Mouse (Mus musculus): ENCODE measurements around the gene Pltp.
"Not testable (repeated sequence)": the region's sequence is repeated elsewhere in the genome, so short reads cannot be mapped to it uniquely, and the experiment has no call there.

The Pltp gene

DNA sequence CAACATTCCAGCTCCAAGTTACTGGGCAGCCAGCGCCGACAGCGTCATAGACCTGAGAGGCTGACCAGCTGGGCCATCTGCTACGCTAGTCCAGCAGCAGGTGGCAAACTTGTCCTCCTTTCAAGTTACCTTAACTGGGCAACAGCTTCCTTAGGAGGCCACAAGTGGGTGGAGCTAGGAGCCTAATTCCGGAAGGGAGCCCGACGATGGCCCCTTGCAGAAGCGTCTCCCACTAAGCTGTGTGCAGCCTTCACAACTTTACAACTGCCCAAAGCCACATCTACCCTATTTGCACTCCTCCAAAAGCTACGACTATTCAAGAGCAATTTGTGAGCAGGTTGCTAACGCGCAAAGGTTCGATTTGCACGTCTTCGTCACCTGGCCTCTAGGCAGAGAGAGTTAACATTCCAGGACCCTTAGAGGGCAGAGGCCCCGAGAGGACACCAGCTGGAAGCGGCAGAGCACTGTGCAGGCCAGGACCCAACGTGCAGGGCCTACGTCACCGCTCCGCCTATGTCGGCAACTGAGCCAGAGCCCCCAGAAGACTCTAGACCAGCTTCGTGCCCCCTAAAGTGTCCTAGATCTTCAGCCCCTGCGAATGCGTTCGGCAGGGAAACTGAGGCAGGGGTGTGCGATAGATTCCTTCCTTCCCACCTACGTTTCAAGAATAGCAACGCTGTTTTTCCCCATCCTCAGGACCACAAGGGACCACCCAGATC, 21.2 kb upstream of the Pltp start:
- peak in 1 of 2 experiments; percentile 66 for DNase-seq

DNA sequence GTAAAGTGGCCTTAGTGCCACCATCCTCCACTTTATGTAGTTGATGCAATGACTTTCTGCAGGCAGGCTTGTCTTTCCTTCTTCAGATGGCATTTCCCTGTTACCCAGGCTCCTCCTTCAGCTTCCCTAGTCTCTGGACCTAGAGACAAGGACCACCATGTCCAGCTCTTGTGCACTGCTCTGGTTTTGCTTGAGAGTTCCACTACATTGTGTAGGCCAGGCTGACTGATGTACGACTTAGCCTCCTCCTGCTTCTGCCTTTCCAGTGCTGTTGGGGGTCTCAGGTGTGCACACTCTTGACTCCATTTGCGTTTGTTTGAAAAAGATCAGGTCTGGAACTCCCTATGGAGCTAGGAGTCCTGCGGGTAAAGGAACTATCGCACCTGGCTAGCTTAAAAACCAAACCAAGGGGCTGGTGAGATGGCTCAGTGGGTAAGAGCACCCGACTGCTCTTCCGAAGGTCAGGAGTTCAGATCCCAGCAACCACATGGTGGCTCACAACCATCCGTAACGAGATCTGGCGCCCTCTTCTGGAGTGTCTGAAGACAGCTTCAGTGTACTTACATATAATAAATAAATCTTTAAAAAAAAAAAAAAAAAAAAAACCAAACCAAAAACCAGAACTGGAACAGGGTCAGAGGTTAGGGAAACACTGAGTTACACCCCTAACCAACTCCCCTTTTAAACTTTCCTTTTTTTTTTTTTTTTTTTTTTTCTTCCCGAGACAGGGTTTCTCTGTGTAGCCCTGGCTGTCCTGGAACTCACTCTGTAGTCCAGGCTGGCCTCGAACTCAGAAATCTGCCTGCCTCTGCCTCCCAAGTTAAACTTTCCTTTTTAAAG, 20.1 kb upstream of the Pltp start:
- not testable (repeated sequence) for DNase-seq

DNA sequence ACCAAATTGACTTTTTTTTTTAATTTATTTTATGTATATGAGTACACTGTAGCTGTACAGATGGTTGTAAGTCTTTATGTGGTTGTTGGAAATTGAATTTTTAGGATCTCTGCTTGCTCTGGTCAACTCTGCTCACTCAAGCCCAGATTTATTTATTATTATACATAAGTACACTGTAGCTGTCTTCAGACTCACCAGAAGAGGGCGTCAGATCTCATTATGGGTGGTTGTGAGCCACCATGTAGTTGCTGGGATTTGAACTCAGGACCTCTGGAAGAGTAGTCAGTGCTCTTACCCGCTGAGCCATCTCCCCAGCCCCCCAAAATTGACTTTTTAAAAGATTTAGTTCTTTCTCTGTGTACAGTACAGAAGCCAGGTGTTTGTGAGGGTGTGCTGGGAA, 18.1 kb upstream of the Pltp start:
- not testable (repeated sequence) for DNase-seq

DNA sequence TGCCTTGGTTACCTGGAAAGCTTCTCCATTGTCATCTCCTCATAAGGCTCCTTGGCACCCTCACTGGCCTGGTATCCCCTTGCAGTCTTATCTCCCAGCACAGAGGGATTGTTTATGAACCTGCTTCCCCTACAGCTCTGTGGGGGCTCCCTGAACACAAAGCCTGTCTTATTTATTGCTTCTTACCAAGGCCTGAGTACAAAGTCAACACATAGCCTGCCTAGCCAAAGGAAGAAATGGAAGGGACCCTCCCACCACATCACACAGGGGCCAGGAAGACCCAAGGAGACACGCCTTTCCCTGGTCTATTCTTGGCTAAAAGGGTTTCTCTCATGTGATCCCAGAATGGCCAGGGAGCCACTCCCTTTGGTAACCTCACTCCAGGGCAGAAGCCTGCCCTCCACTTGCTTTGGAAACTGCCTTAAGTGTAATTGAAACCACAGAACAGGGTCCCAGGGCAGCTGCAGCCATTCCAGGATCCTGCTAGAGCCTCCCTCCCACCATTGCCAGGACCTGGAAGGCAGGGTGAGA, 16.8 kb upstream of the Pltp start:
- DNase-seq = no peak

DNA sequence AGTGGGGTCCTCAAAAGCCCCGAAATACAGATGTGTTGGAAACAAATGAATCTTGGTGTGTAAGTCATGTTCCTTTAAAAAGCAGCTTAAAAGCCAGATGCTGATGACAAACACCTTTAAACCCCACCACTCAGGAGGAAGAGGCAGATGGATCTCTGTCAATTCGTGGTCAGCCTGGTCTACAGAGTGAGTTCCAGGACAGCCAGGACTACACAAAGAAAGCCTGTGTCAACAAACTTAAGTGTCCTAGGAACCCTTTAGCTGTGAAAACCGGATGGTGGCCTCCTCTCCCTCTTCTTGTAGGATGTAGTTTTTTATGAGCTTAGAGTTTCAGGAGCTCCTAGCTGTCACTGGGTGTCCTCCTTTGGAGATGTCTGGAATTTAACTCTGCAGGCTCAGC, 16.1 kb upstream of the Pltp start:
- DNase-seq = no peak

DNA sequence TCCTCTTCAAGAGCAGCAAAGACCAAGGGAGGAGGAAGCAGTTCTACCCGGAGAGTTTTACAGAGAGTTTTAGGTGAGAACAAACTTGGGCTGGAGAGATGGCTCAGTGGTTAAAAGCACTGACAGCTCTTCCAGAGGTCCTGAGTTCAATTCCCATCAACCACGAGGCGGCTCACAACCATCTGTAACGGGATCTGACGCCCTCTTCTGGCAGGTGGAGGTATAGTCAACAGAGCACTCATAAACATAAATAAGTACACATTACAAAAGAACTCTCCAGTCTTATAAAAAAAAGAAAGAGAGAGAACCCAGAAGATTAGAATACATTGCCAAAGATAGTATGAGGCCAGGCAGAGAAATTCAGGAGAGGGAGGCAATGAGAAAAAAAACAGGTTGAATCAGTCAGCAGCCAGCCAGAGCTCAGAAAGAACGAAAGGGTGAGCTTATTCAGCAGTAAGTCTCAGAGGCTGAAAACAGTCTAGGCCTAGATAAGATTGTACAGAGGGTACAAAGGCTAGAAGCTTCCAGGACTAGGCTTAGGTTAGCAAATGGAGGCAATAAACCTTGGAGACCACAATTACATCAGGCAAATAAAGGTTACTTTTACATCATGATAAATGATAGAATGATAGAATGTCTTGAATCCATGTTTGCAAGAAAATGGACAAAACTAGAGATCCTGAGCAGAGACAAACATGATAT, 14.2 kb upstream of the Pltp start:
- no peak for DNase-seq

DNA sequence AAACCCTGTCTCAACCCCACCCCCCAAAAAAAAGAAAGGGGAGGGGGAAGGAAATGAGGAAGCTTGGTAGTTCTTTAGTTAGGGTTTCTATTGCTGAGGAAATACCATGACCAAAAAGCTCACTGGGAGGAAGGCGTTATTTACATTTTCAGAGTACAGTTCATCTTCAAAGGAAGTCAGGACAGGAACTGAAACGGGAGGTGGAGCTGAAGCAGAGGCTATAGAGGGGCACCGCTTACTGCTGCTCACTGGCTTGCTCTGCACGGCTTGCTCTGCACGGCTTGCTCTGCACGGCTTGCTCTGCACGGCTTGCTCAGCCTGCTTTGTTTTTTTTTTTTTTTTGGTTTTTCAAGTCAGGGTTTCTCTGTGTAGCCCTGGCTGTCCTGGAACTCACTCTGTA, 11.0 kb upstream of the Pltp start:
- DNase-seq = no peak

DNA sequence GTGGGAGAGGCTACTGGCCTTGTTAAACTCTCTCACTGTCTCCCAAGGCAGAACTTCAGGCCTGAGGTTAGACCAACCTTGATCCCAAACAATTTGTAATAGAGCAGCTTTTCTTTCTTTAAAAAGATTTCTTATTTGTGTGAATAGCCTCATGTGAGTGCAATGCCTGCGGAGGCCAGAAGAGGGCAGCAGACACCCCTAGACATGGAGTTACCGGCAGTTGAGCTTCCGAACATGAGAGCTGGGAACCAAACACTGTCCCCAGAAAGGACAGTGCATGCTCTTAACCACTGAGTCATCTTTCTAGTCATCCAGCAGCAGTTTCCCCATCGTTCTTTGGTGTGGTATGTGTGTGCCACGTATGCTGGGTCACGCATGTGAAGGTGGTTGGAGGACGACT, 10.1 kb upstream of the Pltp start:
- no peak for DNase-seq

DNA sequence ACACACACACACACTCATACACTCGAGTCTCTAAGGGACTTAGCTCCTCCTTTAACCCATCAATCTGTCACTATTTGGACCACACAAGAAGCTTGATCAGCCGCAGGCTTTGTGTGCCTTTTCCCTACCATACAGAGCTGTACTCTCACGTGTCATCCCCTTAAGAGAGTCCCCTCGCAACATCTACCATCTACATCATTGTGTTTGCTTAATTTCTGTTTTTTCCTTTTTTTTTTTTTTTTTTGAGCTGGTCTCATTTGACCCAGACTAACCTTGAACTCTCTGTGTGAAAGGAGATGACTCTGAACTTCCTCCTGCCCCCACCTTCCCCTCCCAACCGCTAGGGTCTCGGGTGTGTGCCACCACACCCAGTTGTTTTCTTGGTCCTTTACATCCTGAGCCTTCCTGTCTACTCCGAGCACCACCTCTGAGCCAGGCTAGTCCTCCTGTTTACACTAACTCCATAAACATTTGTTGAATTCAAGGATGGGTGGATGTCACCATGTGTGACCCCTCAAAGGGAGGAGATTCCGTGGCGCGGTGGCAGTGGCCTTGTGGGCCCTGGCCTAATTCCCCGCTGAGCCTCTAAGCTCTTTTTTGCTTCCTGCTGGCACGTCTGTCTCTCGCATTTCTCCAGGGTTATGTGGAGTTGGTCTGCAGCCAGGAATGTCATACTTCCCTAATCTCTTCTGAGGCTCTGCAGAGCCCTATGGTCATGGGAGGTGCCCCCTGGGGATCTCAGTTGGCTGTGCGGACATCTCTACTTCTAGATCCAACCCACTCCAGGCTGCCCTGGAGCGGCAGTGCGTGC, 9.4 kb upstream of the Pltp start:
- DNase-seq = no peak

DNA sequence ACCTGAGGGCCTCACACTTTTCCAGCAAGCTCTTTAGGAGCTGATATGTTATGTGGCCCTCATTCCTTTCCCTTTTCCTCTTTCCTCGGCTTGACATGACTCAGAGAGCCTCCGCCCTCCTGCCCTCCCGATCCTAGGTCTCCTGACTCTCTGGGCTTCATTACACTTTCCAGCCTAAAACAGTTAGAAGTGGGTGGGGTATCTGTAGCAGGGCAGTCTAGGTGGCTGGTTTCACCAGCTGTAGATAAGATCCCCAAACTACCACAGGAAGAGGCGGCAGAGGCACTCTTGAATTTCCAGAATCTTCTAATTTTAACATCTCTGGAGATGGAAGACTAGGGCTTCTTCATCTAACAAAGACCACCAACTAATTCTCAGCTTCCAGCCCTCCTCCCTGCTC, 7.1 kb upstream of the Pltp start:
- no peak for DNase-seq

DNA sequence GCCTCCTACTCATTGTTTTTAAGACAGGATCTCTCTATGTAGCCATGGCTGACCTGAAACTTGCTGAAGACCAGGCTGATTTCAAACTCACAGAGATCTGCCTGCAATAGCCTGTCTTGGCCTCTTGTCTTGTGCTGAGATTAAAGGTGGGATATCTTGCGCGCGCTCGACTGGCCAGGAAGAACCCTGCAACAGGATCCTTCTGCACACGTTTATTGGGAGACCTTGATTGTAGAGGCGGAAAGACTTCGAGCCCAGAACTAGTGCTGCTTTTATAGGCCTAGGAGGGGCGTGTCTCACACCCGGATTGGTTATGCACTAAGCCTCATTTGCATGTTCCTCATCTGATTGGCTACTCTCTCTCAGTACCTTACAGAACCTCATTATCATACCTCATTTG, 5.9 kb upstream of the Pltp start:
- DNase-seq = not testable (repeated sequence)

DNA sequence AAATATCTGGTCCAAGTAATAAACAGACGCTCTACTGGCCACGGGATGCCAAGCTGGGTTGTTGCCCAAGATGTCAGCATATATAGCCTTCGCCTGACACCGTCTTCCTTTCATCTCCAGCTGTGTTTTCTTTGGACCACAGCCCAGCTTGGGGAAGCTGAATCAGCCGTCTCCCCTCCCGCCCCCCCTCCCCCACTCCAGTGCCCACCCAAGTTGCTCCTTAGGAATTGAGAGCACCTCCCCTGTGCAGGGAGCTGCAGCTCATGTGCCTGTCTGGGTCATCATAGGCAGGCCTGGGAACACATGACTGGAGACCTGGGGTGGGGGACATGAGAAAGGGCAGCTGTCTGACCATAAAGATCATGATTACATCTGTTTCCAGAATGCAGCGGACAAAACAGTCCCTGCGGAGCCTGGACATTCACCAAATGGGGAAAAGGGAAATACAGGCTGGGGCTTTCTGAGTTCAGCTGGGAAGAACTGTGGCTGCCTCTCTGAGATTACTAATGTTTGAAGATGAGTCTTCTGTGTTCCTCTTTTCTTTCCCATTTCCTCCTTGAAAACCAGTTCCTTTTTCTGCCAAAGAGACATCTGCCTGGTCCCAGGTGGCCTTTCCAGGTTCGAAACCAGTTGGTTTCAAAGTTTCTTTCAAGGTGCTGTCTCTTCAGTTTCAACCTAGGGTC, 4.8 kb upstream of the Pltp start:
- no peak for DNase-seq

DNA sequence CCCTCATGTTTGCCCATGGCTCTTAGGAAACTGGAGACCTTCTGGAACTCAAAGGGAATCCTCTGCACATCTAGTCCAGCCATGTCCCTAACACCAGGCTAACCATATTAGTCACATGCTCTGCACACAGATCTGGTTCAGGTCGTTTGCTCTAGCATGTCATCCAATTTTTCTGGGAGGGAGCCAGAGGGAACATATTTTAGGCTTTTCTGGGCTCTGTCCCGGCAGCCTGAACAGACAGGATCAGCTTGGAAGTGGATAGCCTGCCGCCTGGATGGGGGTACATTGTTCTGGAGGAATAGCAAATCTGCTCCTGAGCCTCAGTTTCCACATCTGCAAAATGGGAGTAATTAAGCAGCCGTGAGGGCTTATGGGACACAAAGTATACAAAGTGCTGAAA, 3.6 kb upstream of the Pltp start:
- no peak for DNase-seq

DNA sequence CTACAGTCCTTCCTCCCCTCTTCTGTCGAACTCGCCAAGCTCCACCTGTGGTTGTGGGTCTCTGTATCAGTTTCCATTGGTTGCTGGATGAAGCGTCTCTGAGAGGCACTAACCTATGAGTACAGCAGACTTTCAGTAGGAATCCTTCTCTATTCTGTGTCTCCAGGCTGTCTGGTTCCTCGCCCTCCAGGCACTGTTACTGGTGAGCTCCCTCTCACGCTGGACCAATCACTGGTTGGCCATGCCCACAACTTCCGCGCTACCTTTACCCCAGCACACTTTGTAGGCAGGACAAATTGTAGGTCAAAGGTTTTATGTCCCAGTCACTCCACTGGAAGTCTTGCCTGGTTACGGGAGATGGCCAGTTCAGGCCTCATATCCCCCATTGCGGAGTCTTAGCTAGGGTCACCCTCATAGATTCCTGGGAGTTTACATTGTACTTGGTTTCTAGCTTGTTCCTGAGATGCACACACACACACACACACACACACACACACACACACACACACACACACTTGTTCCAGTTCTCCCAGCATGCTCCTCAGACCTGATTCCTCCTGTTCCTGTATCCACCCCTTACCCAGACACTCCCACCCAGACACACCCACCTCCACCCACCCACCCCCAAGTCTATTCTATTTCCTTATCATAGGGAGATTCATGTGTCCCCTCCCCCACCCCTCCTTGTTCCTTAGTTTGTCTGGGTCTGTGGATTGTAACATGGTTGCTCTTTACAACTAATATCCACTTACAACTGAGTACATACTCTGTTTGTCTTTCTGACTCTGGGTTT, 2.3 kb upstream of the Pltp start:
- DNase-seq = no peak

DNA sequence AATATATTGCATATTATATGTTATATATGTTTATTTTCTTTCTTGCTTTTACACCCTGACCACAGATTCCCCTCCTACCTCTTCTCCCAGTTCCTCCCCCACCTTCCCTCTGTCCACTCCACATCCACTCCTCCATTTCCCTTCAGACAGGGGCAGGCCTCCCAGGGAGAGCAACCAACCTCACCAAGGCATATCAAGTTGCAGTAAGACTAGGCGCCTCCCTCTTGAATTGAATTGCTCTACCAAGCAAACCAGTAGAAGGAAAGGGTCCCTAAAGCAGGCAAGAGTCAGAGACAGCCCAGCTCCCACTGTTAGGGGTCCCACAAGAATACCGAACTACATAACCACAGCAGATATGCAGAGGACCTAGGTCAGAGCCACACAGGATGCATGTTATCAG, 1.6 kb upstream of the Pltp start:
- DNase-seq = no peak

DNA sequence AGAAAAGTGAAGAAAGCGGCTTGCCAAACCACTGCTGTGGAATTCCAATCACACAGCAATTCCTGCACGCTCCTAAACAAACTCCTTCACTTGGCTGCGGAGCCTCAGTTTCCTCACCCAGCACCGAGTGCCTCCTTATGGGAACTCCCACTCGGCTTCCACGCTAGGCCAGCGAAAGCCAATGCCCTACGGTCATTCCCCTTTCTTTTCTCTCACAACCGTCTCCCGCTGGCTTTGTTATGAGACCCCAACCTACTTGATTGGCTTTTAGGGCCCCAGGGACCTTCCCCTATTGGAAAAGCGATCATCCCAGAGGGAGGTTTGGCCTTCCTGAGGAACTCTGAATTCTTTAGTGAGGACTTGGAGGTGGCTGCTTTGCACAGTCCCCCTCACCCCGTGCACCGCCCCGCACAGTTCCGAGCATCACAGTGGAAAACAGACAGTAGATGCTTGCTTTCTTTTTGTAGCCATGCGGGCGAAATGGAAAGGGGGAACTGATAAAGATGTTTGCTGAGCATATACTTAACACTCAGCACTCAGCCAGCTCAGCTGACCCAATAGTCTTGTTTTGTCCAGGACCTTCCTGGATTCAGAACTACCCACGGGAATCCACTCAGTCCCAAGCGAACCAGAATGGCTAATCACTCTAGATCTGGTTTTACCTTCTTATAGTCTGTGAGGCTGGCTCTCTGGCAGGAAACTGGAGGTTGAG, 487 bp upstream of the Pltp start:
- DNase-seq = no peak

DNA sequence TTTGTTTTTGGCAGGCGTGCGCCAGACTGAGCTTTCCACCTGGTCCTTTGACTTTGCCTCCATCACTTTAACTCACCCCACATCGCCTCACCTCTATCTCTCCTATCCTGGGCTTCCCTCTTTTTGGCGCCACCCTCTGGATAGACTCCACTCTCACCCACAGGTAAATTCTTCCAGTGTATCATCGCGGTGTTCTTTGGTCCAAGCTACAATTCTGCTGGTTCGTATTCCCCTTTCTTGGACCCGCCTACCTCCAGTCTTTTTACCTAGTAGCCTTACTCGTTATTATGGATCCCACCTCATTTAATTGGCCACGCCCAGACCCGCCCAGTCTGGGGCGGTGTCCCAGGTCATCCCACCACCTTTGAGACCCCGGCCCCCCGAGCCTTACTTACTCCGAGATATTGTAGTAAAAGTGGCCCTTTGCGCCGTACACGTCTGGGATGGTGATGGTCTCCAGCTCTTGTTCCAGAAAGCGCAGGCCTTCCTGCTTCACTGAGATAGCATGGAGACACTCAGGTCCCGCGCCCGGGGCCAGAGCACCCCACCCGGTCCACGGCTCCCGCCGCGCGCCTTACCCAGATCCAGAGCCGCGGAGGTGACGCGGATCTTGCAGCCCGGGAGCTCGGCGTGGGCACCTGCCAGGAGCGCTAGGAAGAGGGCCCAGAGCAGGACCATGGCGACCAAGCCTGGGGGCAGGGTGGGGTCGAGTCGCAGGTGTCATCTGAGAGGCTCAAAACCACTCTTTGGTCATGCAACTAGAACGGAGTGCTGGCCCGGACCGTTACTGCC, 1.0 kb downstream of the Pltp start:
- DNase-seq = no peak

DNA sequence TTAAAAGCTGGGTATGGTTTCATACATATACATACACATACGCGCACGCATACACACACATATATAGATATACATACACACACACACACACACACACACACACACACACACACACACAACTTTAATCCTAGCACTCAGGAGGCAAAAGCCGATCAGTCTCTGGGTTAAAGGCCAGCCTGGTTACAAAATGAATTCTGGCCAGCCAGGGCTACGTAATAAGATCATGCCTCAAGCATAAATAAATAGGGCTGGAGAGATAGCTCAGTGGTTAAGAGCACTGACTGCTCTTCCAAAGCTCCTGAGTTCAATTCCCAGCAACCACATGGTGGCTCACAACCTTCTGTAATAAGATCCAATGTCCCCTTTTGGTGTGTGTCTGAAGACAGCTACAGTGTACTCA, 1.9 kb downstream of the Pltp start:
- DNase-seq = not testable (repeated sequence)

DNA sequence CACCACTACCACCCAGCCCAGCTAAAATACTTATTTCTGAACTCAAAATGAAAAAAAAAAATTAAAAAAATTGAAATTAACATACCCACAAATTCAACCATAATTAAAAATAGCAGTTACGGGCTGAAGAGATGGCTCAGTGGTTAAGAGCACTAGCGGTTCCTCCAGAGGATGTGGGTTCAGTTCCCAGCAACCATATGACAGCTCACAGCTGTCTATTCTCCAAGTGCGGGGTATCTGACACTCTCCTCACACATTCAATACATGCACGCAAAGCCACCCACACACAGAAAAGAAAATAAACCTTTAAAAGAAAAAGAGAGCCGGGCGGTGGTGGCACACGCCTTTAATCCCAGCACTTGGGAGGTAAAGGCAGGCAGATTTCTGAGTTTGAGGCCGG, 7.5 kb downstream of the Pltp start:
- DNase-seq = peak; percentile 28 to 47

DNA sequence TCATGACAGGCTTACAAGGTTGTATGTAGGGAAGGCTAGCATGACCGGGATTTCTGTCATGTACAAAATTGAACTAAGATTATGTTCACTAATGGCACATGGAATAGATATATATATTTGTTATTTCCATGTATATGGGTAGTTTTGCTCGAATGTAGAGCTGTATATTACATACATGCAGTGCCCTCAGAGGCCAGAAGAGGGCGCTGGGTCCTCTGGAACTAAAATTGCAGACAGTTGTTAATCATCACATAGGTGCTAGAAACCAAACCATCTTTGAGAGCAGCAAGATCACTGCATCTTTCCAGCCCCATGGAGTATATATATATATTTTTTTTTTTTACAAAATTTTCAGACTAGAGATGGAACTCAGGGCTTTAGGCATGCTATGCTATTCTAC, 11.7 kb downstream of the Pltp start:
- DNase-seq = peak in 1 of 2 experiments; percentile 32
